Mouse (Mus musculus) mesoderm, embryonic 11.5 days (tissue): Measurements from ENCODE around the gene Pgm2.

Experiments used
- DNase-seq: peaks from one replicate; pipeline ENCODE4 v3.0.0-alpha.2; 2012; ENCODE audit warnings: low read depth, low spot score

The Pgm2 gene

DNA sequence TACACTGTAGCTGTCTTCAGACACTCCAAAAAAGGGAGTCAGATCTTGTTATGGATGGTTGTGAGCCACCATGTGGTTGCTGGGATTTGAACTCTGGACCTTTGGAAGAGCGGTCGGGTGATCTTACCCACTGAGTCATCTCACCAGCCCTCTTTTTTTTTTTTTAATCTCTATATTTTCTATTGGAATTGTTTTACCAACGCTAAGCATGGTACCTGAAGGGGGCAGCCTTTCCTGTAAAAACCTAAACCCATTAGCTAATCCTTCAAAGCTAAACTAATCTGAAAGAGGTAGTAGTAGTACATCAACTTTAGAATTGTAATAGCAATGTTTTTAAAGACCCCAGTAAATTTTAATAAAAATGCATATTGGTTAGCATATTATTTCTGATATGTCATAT is 17.2 kb upstream of the Pgm2 start:
- no peak for DNase-seq

DNA sequence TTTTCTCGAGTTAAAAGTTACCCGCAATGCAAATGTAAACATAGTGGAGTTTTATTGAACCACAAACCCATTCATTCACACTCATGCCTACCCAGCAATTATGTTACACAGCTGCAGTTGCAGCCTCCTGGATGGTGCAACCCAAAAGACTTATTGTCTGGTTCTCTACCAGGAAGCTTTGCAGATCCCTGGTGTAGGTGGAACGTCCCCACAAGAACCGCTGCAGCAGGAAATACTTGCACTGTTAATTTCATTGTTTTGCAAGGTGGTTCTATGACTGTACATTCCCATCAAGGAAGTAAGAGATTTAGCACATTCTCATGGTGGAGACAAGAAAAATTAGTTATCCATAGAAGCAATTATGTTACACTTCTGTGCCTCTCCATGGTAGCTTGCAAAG is 15.4 kb upstream of the Pgm2 start:
- no peak for DNase-seq

DNA sequence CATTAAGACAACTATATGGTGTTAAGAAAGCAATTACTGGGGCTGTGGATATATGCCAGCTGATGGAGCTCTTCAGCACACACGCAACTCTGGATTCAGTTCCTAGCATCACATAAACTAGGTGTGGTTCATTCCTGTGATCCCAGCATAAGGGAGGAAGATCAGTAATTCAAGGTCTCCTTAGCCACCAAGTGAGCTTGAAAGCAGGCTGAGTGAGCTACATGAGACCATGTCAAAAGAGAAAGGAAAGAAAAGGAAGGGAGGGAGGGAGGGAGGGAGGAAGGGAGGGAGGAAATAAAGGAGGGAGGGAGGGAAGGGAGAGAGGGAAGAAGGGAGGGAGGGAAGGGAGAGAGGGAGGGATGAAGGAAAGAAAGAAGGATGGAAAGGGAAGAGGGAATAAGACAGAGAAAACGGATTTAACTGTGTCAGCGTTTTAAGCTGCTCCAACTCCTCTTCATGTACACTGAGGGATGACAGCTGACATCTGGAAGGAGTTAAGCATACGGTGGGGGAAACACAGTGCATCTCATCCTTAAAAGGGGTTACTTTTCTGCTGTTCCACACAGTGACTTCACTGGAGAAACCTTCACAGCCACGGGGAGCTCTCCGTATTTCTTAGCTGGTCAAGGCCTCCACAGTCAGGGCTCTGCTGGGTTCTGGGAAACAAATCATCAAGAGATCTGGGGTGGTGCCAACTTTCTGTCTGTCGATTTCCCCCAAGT is 13.8 kb upstream of the Pgm2 start:
- peak; percentile 61 for DNase-seq

DNA sequence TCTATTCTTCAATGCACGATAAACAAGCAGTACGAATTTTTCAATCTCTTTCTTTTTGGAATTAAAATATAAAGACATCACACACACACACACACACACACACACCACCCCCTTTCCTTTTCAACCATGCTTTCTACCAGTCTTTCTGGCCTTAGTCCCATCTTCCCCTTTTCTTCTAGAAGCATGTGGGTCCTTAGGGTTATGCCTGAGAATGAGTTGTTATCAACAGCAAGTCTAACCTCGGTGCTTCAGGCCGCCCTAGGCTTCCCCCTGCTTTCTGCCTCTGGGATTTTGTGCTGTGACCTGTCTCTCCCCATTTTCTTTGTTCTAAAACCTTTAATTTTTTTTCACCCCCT is 13.3 kb upstream of the Pgm2 start:
- DNase-seq = no peak

DNA sequence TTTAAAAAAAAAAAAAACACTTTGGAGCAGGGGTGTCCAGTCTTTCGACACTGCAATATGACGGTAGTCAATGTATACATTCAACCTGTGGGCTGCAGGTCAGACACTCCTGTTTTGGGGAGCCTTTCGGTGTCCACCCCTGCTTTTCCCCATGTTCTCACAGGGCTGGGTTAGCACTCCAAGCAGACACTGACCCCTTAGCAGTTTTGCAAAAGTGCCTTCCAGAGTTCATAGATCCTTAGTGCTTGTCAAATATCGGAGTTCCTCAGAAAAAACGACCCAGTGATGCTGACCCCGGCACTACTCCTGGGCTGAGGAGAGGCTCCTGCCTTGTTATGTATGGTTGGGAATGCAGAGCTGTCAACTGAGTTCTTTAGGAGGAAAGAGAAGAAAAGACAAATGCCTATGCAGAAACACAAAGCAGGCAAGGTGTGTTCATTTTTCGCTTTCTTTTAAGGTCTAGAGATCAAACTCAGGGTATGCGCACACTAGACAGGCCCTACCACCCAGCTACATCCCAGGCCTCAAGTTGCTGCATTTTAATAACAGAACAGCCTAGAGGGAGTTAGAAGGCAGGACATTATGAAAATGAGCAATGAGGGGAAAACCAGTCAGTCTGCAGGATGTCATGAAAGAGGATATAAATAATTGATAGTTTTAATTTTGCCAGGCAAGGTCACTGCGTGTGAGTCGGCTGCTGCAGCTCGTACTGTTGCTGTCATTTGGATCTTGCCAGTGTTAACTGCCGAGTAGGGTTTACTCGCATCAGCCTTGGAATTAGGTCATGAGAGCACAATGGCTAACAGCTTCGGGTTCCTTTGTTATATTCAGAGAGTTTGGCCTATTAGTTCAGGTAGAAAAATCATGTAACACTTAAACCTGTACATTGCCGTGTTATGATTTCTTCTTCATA is 9.0 kb upstream of the Pgm2 start:
- DNase-seq = no peak

DNA sequence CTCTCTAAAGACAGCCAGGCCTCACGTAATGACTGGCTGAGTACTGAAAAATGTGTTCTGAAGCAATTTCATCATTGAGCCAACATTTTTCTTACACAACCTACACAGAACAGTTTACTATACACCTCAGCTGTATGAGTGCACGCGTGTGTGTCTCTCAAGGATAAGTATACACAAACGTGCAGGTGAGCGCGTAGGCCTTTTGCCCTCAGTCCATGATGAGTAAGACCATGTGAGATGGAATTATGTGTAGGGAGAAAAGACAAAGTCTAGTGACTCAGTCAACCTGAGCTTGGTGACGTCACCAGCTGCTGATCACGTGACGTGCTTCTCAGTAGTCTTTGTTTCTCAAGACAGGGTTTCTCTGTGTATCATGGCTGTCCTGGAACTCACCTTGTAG is 7.3 kb upstream of the Pgm2 start:
- DNase-seq = no peak

DNA sequence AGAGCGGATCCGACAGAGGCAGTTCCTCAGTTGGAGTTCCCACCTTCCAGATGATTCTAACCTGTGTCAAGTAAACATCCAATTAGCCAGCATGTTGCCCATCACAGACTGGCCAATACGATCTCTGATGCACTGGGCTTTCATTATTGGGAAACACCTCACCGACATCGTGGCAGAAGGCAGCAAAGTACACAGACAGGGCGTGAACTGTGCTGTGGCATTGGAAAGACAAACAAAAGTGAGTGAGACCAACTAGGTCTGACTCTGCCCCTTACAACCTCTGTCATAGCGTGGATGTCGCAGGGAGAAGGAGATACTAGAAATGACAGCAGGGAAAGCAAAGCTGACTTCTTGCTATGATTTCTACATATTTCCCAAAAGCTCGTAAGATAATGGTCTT is 4.0 kb upstream of the Pgm2 start:
- DNase-seq = no peak

DNA sequence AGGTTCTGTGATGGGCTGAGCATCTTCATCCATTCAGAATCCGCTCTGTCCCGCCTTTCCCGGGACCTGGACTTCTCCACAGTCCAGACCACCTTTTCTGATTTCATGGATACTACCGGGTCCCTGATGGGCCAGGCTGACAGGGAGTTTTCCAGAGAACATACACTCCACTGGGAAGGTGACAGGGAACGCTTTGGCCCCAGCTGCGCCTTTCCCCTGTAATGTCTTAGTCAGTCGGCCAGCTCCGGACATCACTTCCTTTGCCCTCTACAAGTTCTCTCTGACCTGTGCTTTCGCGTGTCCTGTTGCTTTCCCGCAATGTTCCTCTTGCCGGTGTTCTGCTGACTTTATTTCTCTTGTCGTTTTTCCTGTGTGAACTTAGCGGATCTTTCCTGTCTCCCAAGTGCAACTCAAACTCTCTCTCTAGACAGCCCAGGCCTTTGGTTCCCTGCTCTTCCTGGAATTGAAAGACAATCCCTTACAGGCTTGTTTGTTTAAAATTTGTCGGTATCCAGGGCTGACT is 660 bp downstream of the Pgm2 start:
- no peak for DNase-seq

DNA sequence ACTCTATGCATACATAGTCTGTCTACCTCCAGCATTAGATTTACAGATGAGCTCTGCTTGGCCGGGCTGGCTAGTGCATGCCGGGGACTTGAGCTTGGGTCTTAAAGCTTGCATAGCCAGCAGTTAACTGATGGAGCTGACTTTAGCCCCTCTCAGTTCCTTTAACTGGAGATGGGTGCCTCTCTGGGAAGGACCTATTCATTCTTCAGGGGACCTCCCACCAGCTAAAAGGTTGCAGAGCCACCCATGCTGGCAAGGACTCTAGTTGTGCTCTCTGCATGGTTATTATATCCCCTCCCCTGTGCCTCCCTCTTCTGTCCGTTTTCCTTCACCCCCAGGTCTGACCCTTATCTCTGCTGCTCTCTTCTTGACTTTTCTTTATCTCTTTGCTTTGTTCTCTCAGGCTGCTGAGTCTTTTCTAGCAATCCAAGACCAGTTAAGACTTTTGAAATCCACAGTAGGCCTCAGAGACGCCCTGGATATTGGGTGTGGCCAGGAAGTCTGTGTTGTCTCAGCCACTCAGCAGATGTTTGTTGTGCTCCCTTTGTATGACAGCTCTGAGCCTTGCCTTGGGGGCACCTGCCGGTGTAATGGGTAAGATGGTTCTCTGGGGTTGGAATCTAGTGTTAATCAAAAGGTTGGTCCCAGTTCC is 2.7 kb downstream of the Pgm2 start:
- DNase-seq = no peak

DNA sequence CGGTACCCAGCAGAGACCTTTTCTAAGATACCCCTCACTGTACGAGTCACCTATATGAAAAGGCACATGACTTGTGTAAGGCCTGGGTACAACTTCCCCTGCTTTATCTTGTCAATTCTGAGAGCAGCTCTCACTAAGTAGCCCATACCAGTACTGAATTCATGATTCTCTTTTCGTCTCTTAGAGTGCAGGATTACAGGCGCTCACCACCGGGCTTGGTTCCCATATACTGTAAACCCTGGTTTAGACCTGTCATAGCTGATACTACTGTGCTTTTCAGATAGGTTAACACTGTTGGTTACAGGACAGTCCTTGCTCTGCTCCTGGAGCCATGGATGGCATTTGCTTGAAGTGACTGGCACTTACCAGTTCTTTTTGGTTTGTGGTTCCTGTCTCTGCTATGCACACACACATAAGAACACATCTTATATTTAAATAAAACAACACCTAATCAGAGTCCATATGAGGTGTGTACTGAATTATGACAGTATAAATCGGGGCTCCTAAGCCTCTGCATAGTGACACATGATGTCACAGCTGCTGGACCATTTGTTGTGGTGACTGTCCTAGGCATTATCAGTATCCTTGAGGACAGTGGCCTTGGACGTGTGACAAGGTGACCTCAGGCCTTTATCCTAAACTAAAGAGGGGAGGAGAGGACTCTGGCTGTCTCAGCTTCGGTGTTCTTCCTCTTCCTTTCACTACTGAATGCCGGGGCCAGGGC is 9.4 kb downstream of the Pgm2 start:
- no peak for DNase-seq

DNA sequence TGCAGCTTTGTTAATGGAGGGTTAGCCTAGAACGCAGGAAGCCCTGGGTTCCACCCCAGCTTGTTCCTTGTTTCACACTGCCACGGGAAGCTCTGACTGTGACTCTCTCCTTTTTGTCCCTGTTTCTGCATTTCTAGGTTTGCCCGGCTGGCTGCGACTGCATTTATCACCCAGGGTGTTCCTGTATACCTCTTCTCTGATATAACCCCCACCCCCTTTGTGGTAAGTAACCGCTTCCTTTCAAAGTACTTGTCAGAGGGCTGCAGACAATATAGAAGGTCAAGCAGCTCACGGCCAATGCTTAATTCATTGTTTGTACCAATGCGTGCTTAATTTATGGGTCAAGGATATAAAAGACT is 9.9 kb downstream of the Pgm2 start:
- DNase-seq = no peak

DNA sequence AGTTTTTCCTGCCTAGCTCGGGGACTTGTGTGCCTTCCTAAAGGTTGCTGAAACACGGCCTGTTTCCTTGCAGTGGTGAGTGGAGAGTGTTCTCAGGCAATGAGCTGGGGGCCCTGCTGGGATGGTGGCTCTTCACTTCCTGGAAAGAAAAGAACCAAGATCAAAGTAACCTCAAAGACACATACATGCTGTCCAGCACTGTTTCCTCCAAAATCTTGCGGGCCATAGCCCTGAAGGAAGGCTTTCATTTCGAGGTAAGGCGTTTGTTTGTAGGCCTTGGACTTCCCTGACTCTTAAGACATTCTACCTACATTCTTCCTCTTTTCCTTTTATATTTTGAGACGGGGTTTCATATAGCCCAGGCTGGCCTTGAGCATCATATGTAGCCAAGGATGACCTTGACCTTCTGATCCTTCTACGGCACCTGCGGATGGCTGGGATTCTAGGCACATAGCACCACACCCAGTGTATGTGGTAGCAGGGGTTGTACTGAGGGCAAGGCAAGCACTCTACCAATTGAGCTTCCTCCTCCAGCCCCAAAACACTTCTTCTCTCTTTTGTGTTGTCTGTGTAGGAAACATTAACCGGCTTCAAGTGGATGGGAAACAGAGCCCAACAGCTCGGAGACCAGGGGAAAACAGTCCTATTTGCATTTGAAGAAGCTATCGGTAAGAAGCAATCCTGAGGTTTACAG is 15.0 kb downstream of the Pgm2 start:
- DNase-seq = no peak

DNA sequence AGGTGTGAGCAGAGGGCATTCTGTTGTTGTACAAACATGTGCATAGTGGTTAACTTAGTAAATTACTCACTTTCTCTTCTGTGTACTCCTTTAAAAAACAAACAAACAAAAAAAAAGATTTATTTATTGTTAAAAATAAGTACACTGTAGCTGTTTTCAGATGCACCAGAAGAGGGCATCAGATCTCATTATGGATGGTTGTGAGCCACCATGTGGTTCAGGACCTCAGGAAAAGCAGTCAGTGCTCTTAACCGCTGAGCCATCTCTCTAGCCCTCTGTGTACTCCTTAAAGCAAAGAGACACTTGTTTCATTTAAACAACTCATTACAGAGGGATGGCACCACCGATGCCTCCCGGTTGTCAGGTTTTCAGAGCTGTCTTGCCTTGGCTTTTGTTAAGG is 16.5 kb downstream of the Pgm2 start:
- DNase-seq = no peak

DNA sequence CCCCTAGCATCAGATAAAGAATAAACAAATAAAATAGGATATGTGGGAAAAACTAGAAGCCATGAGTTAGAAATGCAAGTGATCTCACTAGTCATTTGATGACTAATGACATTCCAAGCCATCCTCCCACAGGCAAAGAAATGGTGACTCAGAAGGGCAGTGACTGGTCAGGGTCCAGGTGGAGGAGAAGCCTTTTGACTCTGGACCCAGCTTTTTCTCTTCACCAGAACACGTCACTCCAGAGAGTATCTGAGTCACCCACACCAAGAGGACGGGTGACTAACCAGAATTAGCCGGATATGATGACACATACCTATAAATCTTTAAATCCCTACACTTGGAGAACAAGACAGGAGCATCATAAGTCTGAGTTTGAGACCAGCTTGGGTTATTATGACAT is 19.6 kb downstream of the Pgm2 start:
- DNase-seq = no peak

DNA sequence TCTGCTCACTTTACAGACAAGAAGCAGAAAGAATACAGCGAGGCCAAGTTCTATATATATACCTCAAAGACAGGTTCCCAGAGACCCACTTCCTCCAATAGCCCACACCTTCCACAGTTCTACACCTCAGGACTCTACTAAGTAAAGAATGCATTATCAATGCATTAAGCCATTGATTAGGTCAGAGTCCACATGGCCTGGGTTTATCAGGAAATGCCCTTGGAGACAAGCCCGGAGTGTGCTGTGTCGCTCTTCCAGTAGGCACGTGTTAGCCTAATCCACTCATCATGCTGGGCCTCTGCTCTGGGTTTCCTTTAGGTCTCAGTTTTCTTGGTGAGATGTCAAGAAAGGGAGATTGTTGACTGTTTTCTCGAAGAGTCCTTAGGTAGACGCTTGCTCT is 21.5 kb downstream of the Pgm2 start:
- no peak for DNase-seq

DNA sequence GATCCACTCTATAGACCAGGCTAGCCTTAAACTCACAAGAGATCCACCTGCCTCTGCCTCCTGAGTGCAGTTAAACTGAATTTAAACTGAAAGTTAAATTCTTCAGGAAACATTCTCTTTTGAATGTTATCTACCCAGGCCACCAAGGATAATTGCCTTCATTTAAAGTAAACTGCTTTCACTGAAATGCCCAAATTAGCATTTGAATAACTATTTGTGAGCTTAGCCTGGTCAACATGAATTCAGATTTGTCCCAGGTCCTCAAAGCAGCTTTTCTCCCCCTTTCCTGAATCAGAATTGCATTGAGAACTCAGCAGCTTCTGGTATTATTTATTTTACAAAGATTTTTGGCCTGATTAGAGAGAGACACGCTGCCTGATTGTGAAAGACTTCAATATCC is 24.4 kb downstream of the Pgm2 start:
- no peak for DNase-seq

DNA sequence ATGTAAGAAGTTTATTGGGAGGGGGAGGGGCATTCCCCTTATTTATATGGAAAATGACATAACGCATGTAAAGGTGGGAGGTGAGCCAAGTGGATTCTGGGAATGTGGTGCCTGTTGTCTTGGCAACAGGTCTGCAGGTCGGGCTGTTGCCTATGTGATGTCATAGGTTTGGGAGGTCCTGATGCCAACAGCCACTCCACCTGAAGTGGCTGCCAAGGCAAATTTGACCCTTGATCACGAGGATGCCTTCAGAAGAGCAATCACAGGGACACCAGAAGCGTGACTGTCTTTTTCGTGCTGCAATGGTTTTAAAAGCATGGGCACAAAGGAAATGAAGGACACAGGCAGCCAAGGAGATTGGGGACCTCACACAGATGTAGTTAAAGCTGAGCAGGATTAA is 33.0 kb downstream of the Pgm2 start:
- DNase-seq = no peak

DNA sequence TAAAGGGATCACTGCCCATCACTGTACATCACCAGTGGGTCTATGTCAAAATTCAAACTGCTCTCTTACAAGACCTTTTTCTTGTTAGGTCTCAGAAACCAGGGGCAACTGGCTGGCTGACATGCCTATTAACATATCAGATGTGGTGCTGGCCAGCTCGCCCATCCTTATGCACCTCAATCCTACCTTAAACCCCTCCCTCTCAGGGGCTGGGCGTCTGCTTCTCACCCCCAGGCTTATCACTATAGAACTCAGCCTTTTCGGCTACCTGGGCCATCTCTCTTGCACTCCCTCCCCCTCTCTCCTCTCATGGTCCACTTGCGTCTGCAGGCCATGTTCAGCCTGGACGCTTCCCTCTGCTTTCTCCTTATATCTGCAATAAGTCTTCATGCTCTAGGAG is 38.8 kb downstream of the Pgm2 start:
- DNase-seq = no peak

DNA sequence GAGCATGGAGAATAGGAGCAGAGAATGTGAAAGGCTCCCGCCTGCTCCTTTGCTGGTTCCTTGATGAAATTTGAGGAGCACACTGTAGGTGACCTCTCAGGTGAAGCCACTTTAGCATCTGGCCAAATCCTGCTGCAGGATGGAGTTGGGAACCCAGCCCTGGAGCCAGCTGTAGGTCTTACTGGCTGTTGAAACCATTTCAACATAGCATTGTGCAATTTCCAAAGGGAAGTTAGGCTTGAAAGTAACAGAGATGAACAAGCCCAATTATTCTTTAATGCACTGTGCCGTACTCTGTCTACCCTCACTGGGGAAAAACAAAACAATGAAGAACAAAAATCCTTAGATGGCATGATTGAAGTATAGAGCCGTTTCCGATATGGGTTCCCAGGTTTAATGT is 41.2 kb downstream of the Pgm2 start:
- DNase-seq = no peak

DNA sequence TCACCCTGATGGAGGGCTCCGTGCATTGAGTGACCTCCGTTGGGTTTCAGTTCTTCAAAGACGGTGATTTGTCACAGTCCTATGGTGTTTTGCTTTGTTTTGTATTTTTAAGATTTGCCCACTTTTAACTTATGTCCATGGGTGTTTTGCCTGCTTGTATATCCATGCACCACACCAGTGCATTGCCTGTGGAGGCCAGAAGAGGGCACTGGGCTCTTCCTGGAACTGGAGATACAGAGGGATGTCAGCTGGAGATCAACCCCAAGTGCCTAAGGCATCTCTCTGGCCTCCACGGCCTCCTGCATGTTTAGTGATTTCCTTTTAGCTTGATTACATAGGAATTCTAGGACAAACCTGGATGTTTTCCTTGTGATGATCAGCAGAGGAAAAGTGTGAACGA is 43.6 kb downstream of the Pgm2 start:
- no peak for DNase-seq

DNA sequence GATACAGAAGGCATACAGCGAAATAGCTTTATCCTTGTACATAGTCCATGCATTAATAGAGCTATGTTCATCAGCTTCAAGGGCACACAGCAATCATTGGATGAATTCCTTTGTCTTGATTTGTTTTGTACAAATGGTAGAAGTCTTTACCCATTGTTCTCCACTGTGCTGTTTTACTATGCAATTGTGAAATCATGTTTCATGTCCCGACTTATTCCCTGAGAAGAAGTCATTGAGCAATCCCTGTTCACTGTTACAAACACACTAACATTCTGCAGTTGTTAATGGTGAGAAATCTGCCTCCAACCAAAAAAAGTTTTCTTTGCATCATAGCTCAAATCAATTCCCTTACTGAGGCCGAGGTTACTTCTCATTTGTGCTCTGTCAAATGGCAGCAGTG is 47.5 kb downstream of the Pgm2 start:
- DNase-seq = no peak
